Mouse (Mus musculus) brain, embryonic 18.5 days (tissue): ENCODE results near the gene Ppp1r21.

ENCODE experiments used
- DNase-seq: peaks from one replicate; pipeline ENCODE4 v3.0.0-alpha.2; 2012; ENCODE audit warnings: low read depth, low spot score

The Ppp1r21 gene

GRCm38 (mm10) chr17:88530236-88530619 is 310 bp downstream of the Ppp1r21 start:
- peak; percentile 37 for DNase-seq

- no peak for DNase-seq
Measured at GRCm38 (mm10) chr17:88530667-88531066, 749 bp downstream of the Ppp1r21 start.

- no peak for DNase-seq
Measured at GRCm38 (mm10) chr17:88531176-88531575, 1.3 kb downstream of the Ppp1r21 start.

- no peak for DNase-seq
Measured at GRCm38 (mm10) chr17:88537842-88538430, 8.0 kb downstream of the Ppp1r21 start.

- no peak for DNase-seq
Measured at GRCm38 (mm10) chr17:88542771-88543416, 13.0 kb downstream of the Ppp1r21 start.

GRCm38 (mm10) chr17:88543417-88543782 is 13.5 kb downstream of the Ppp1r21 start:
- no peak for DNase-seq

- DNase-seq = no peak
Measured at GRCm38 (mm10) chr17:88545217-88545784, 15.4 kb downstream of the Ppp1r21 start.

- no peak for DNase-seq
Measured at GRCm38 (mm10) chr17:88546745-88547144, 16.8 kb downstream of the Ppp1r21 start.

- no peak for DNase-seq
Measured at GRCm38 (mm10) chr17:88549411-88550191, 19.7 kb downstream of the Ppp1r21 start.

GRCm38 (mm10) chr17:88550351-88550750 is 20.4 kb downstream of the Ppp1r21 start:
- DNase-seq = no peak

GRCm38 (mm10) chr17:88550981-88551940 is 21.3 kb downstream of the Ppp1r21 start:
- DNase-seq = no peak

GRCm38 (mm10) chr17:88552556-88552955 is 22.6 kb downstream of the Ppp1r21 start:
- DNase-seq = no peak

GRCm38 (mm10) chr17:88553001-88553449 is 23.1 kb downstream of the Ppp1r21 start:
- DNase-seq = no peak

GRCm38 (mm10) chr17:88553473-88554087 is 23.7 kb downstream of the Ppp1r21 start:
- no peak for DNase-seq

GRCm38 (mm10) chr17:88556176-88556575 is 26.3 kb downstream of the Ppp1r21 start:
- DNase-seq = no peak

GRCm38 (mm10) chr17:88556688-88557087 is 26.8 kb downstream of the Ppp1r21 start:
- no peak for DNase-seq

- peak; percentile 58 for DNase-seq
Measured at GRCm38 (mm10) chr17:88558168-88558842, 28.4 kb downstream of the Ppp1r21 start.

- DNase-seq = no peak
Measured at GRCm38 (mm10) chr17:88563611-88564010, 33.7 kb downstream of the Ppp1r21 start.

- DNase-seq = no peak
Measured at GRCm38 (mm10) chr17:88569807-88570540, 40.1 kb downstream of the Ppp1r21 start.
